Mouse (Mus musculus) forebrain, embryonic 16.5 days (tissue): ENCODE measurements around the gene Ifnz. TPM values are rescaled to one million over a fixed set of nuclear protein-coding genes. Genes with fewer than 3 reads are reported as not detected.
"Not testable (repeated sequence)": the region's sequence is repeated elsewhere in the genome, so short reads cannot be mapped to it uniquely, and the experiment has no call there.

Source experiments
- ATAC-seq: fragments of 200-750 bp; cut with Nextera tagmentation; 2 replicates; pipeline ENCODE4 v1.8.0; 2017; ENCODE audit warnings: mild to moderate bottlenecking, moderate library complexity
- H3K27ac ChIP-seq: fragments of 300-500 bp; sonication (generic); 2 replicates; pipeline ENCODE4 v1.5.1; 2014; ENCODE audit warnings: low read length, control low read depth
- H3K27me3 ChIP-seq: fragments of 300-500 bp; sonication (generic); replicated peaks from 2 replicates; pipeline ENCODE4 v1.6.1; 2014; ENCODE audit warnings: low read length; ENCODE audit not compliant: control insufficient read depth, insufficient read depth
- H3K36me3 ChIP-seq: fragments of 300-500 bp; sonication (generic); 2 replicates; pipeline ENCODE4 v1.6.1; 2014; ENCODE audit not compliant: control insufficient read depth, insufficient read depth
- H3K4me1 ChIP-seq: fragments of 300-500 bp; sonication (generic); replicated peaks from 2 replicates; pipeline ENCODE4 v1.6.1; 2014; ENCODE audit warnings: low read length; ENCODE audit not compliant: control insufficient read depth, insufficient read depth
- H3K4me2 ChIP-seq: fragments of 300-500 bp; sonication (generic); 2 replicates; pipeline ENCODE4 v1.6.1; 2014; ENCODE audit warnings: mild to moderate bottlenecking, low read length, control low read depth
- H3K4me3 ChIP-seq: fragments of 300-500 bp; sonication (generic); replicated peaks from 2 replicates; pipeline ENCODE4 v1.5.1; 2014; ENCODE audit warnings: mild to moderate bottlenecking, low read length, control low read depth
- H3K9ac ChIP-seq: fragments of 300-500 bp; sonication (generic); replicated peaks from 2 replicates; pipeline ENCODE4 v1.6.1; 2014; ENCODE audit warnings: low read depth, low read length, control low read depth
- H3K9me3 ChIP-seq: fragments of 300-500 bp; sonication (generic); 2 replicates; pipeline ENCODE4 v1.6.1; 2016; ENCODE audit warnings: low read length; ENCODE audit not compliant: control insufficient read depth
- WGBS: fragments of 180-500 bp; shearing (Covaris S2); extraction: QIAGEN DNeasy Blood & Tissue Kit; methylation state at CpG from one replicate; pipeline ENCODE4 v1.1.7; 2014; 5-methylcytosine and 5-hydroxymethylcytosine counted together
- polyA plus RNA-seq: library from polyadenylated mRNA; unstranded; fragments of >200 nt; fragmentation: Nextera tagmentation; extraction: Ambion mirVana; gene quantifications from 2 replicates; pipeline ENCODE4 v1.2.1, GENCODE M21; 2015

Gene Ifnz
- polyA plus RNA-seq, 1 experiment from 2014 or later: not detected

GRCm38 (mm10) chr4:88779550-88779949, 2.4 kb upstream of the Ifnz start, which contains the start of gene Gm13272:
Gene Gm13272, plus strand, starts transcription at chr4:88779850.
- H3K4me2 ChIP-seq, H3K27ac ChIP-seq, H3K4me3 ChIP-seq, H3K27me3 ChIP-seq, ATAC-seq, H3K36me3 ChIP-seq, H3K4me1 ChIP-seq, H3K9me3 ChIP-seq, H3K9ac ChIP-seq: not testable (repeated sequence)
- no CpG with 5 or more reads among the region's 29 CpGs for WGBS

GRCm38 (mm10) chr4:88780320-88780719, 1.6 kb upstream of the Ifnz start:
- H3K36me3 ChIP-seq, H3K4me2 ChIP-seq, H3K27me3 ChIP-seq, H3K9ac ChIP-seq, H3K4me3 ChIP-seq, H3K9me3 ChIP-seq, ATAC-seq, H3K4me1 ChIP-seq, H3K27ac ChIP-seq: not testable (repeated sequence)
- 52% methylated on average over 14 of the region's 18 CpGs for WGBS

GRCm38 (mm10) chr4:88782335-88782734, 404 bp downstream of the Ifnz start:
- WGBS: 2% methylated on average over 9 of the region's 31 CpGs
- ATAC-seq, H3K36me3 ChIP-seq, H3K4me3 ChIP-seq, H3K9ac ChIP-seq, H3K9me3 ChIP-seq, H3K27ac ChIP-seq, H3K4me1 ChIP-seq, H3K27me3 ChIP-seq: not testable (repeated sequence)
- peak overlapping the region; percentile 39; the same call in 1 of the 2 replicates for H3K4me2 ChIP-seq

- H3K27me3 ChIP-seq, ATAC-seq, H3K4me2 ChIP-seq, H3K4me1 ChIP-seq, H3K36me3 ChIP-seq, H3K4me3 ChIP-seq, H3K9ac ChIP-seq, H3K9me3 ChIP-seq, H3K27ac ChIP-seq: not testable (repeated sequence)
- no CpG with 5 or more reads among the region's 27 CpGs for WGBS
These were observed 3.5 kb downstream of the Ifnz start, which contains the start of gene Gm13276 for GRCm38 (mm10) chr4:88785409-88785808. Gene Gm13276, plus strand, starts transcription at chr4:88785709.

GRCm38 (mm10) chr4:88788402-88788801, 6.5 kb downstream of the Ifnz start, which contains the start of gene Gm13277:
Gene Gm13277, plus strand, starts transcription at chr4:88788632.
- H3K4me1 ChIP-seq, H3K4me3 ChIP-seq, H3K36me3 ChIP-seq, H3K9me3 ChIP-seq, H3K27ac ChIP-seq, H3K4me2 ChIP-seq, ATAC-seq, H3K9ac ChIP-seq, H3K27me3 ChIP-seq: not testable (repeated sequence)
- WGBS: 0% methylated on average over 1 of the region's 28 CpGs

GRCm38 (mm10) chr4:88791250-88791649, 9.3 kb downstream of the Ifnz start, which contains the start of gene Gm13278:
Gene Gm13278, plus strand, starts transcription at chr4:88791550.
- not testable (repeated sequence) for H3K4me3 ChIP-seq, H3K9ac ChIP-seq, H3K9me3 ChIP-seq, H3K27ac ChIP-seq, H3K27me3 ChIP-seq, ATAC-seq, H3K4me2 ChIP-seq, H3K36me3 ChIP-seq, H3K4me1 ChIP-seq
- no CpG with 5 or more reads among the region's 28 CpGs for WGBS

- WGBS: 0% methylated on average over 6 of the region's 52 CpGs
- H3K9ac ChIP-seq, H3K4me1 ChIP-seq, H3K36me3 ChIP-seq, H3K4me3 ChIP-seq, H3K4me2 ChIP-seq, H3K27ac ChIP-seq, H3K27me3 ChIP-seq, H3K9me3 ChIP-seq, ATAC-seq: not testable (repeated sequence)
These were observed 12.2 kb downstream of the Ifnz start, which contains the start of gene Gm13275 for GRCm38 (mm10) chr4:88793936-88794675. Gene Gm13275, plus strand, starts transcription at chr4:88794487.

- H3K36me3 ChIP-seq, H3K4me3 ChIP-seq, H3K27me3 ChIP-seq, H3K27ac ChIP-seq, H3K4me1 ChIP-seq, H3K4me2 ChIP-seq, H3K9me3 ChIP-seq, ATAC-seq, H3K9ac ChIP-seq: not testable (repeated sequence)
- no CpG with 5 or more reads among the region's 28 CpGs for WGBS
These were observed 15.2 kb downstream of the Ifnz start, which contains the start of gene Gm13279 for GRCm38 (mm10) chr4:88797097-88797496. Gene Gm13279, plus strand, starts transcription at chr4:88797397.

GRCm38 (mm10) chr4:88799365-88799764, 17.4 kb downstream of the Ifnz start, which contains the start of gene Gm13285:
Gene Gm13285, plus strand, starts transcription at chr4:88799665.
- not testable (repeated sequence) for ATAC-seq

More at GRCm38 (mm10) chr4:88799365-88799764, 17.4 kb downstream of the Ifnz start, which contains the start of gene Gm13285:
- not testable (repeated sequence) for H3K36me3 ChIP-seq, H3K4me3 ChIP-seq, H3K9me3 ChIP-seq, H3K27me3 ChIP-seq, H3K27ac ChIP-seq, H3K4me2 ChIP-seq, H3K4me1 ChIP-seq, H3K9ac ChIP-seq
- WGBS: 33% methylated on average over 1 of the region's 7 CpGs
